Mouse (Mus musculus) frontal cortex, adult (tissue): ENCODE measurements around the gene Tfpi2.

Experiments
- ATAC-seq: cut with Nextera tagmentation; 2 replicates; pipeline ENCODE4 v1.9.2; 2017; ENCODE audit warnings: mild to moderate bottlenecking, moderate library complexity, mixed read lengths; ENCODE audit not compliant: low TSS enrichment

The Tfpi2 gene

DNA sequence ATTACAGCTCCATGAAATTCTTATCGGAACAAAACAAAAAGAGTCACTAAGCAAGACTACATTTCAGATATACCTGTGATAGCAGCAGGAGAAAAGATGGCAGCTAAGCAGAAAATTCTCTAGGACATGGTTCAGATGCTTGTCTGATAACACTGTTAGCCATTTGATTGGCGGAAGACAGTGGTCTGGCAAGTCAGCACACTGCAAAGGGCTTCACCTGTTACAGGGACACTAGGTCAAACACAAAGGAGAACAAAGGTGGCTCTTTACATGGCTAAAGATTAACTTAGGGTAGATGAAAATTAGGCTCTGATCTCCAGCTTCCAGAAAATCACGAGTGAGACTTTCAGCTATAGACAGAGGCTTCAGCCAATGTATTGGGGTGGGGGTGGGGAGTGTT is at the start of gene Tfpi2:
Gene Tfpi2, minus strand, starts transcription at position 170 of the 400 bp plus-strand sequence.
- ATAC-seq, result no peak

DNA sequence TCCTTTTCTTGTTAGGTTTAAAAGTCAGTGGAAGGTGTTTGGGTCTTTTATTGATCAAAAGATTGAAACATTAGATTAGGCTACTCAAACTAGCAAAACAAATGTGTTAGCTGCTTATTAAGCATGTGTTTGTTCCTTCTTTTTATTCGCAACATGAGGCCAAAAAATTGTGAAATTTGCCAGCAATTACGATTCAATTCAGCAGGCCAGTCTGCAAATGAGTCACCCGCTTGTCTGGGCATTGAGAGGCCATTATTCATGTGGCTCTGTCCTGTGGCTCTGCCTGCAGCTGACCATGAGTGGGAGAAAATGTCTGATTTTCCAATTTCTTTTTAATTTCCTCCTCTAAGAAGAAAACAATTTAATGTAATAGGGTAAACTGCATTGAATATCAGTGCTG is 42.2 kb upstream of the Tfpi2 start:
- no peak for ATAC-seq

DNA sequence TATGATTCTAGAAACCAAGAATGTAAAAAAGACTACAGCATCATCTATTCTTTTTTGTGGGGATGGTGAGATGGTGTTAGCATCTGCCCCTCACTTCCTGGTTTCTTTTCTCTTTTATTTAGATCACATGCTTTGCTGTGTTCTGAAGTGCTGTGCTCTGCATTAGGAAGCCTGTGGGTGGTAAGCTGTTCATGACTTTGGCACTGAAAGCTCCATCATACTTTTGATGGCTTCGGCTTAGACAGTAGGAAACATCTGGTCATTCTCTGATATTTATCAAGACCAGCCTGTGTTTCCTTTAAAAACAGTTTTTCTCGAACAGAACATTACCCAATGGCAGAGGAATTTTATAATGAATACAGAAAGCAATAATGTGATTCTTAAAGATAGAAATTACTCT is 37.6 kb upstream of the Tfpi2 start:
- ATAC-seq, result no peak

DNA sequence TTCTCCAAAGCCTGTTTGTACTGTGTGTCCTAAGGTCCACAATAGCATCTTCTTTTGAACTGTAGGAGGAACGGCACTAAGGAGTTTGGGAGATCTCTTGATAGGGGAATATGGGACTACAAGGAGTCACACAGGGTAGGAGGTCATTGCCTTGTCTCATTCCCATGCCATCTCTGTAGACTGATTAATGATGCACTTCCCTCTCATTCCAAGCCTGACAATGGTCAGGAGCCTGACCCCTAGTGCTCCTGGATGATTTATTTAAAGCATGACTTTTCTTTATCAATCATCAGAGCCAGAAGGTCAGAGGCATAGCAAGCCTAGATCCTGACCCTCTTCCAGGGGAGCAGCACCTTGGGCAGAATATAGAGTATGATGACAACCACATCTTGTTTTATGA is 33.9 kb upstream of the Tfpi2 start:
- no peak for ATAC-seq

DNA sequence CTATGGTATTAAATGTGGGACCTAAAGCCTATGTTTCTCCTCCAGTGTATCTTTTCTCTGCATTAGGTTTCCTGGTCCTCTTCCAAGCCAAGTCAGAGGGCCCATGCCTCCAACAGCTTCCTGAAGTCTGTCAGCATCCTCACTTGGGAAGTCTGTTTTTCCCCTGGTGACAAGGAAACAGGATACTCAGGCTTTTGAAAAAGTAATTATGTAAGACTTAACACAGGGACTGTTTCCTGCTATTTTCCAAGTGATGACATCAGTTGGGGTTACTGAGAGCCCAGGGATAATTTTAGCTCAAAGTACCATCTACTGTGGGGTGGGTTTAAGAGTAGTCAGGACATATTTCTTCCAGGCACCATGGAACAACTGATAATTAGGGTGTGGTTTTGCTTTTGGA is 20.8 kb upstream of the Tfpi2 start:
- no peak for ATAC-seq

DNA sequence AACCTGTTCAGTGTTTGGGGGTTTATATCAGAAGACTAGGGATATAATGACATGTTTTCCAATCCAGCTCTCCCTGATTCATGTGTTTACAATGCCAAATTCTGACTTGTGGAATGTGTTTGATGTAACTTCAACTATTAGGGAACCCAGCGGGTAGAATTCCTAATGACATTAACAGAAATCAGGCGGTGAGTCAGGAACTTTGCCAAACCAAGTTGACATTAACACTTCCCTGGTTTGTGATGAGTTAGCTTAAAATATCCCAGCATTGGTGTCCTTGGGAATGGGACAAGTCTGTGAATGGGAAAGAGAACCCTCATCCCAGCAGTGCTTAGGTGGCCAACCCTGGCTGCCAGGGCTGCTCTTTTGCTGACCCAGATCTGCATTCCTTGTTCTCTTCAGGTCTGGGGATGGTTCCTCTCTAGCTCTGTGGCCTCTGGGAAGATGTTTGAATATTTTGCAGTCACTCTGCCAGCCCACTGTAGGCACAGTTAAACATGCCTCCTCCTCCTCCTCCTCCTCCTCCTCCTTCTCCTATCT is 19.9 kb upstream of the Tfpi2 start:
- no peak for ATAC-seq

DNA sequence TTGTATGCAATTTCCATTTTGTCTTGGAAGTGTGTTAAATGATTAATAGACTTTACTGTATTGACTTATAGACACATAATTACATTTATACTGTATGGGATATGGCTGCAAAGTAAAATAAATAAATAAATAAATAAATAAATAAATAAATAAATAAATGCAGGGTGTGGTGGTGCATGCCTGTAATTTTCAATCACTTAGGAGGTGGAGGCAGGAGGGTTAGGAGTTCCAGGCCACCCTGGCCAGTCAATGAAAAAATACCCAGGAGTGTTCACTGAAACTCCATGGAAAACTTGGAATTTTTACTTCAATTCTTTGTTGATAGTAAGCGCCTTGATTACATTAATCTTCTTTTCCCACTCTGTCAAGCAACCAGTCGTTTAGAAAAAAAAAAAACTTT is 16.1 kb upstream of the Tfpi2 start:
- no peak for ATAC-seq

DNA sequence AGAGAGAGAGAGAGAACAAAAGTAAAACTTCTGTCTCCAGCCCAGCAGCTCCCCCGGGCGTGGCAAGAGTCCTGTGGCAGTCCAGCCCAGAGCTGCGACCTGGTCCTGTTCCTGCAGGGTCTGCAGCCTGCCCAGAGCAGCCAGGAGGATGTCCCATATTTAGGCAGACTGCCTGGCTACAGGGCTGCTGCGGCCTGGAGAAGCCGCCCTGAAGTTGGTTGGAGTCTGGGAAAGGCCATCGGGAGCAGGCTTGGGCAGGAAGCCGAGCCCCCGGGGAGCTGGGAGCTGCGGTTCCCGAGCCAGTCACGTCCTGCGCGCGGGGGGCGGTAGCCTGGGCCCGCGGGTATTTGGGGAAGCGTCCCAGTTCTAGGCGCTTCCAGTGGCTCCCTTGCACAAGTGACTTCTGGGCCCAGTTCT is 15.2 kb upstream of the Tfpi2 start, which contains the start of gene Gng11:
Gene Gng11, plus strand, starts transcription at position 15 of the 417 bp plus-strand sequence.
- ATAC-seq, result peak; percentile 60

DNA sequence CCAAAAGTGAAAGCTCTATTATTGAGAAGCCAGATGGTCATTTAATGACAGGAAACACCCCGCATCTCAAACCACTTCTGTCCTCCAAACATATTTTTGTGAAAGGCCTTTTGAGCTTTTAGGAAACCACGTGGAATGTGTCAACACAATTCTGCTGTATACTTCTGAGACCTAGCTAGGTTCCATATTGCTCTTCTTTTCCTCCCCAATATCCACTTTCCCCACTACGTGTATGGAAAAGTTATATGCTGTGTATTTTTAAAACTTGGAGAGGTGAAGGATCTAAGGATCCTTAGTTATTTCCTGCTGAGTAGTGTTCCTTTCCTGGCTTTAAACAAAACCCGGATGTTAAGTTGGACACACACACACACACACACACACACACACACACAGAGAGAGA is 14.7 kb upstream of the Tfpi2 start:
- ATAC-seq, result no peak

DNA sequence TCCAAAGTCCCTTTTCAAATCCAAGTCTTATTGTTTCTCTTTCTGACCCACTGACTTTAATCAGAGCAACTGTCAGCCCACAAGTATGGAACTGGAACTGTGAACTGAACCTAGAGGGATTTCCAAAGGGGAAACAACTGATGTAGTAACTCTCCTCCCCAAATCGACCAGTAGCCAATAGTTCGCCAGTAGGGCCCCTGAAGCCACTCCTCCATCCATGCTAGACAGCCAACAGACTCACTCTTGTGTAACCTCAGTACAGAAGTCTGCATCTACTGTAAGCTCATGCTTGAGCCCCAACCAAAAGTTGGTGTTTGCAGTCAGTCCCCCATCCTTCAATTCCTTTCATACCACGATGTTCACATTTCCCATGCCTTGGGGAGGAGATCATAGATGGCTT is 12.0 kb upstream of the Tfpi2 start:
- no peak for ATAC-seq

DNA sequence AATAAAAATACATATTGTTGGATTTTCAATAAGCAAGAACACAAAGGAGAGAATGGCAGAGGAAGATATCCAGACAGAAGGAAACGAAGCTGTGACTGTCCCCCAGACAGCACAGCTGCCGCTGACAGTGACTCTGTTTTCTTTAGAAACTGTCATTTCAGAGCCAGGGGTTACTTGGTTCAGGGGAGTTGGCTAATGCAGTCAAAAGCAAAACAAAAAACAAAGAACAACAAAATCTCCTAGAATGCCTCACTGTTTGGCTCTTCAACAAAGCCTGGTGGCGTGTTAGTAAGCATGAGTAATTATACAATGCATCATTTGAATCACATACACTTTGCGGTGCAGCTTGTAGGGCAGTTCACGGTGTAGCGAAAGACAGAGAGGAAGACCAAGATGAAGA is 10.6 kb upstream of the Tfpi2 start:
- peak; percentile 58 for ATAC-seq

DNA sequence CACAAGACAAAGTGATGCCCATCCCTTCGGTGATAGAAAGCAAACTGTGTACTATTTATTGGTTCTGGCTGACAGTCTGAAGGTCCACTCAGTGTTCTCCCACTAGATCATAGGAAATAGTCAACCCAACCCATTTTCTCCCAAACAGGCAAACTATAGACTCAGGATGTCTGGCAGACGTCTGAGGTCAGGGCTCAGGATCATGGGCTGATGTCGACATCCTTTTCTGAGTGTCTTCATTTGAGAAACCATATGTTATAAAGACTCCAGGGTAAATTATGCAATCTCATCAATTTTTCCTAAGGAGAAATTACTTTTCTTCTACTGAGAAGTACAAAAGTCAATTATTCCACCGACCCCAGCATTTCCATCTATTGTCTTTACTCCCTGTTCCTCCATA is 9.4 kb upstream of the Tfpi2 start:
- no peak for ATAC-seq

DNA sequence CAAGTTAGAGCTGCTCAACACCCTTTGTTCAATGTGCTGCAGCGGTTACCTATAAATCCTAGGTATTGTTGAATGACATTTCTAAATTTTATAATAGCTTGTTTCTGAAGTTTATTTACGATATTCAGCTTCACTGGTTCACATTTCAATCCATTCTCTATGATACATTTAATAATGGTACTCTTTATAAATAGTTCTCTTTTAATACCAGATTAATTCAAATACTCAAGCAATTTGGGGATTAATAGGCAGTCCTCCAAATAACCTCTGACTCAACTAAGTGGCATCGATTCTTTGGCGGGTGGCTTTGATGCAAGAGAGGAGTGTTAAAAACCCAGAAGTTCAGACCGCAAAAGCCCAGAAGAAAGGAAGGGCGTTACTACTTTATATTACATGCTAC is 4.8 kb upstream of the Tfpi2 start, which contains the start of gene Gngt1:
Gene Gngt1, plus strand, starts transcription at position 301 of the 400 bp plus-strand sequence.
- ATAC-seq, result no peak

DNA sequence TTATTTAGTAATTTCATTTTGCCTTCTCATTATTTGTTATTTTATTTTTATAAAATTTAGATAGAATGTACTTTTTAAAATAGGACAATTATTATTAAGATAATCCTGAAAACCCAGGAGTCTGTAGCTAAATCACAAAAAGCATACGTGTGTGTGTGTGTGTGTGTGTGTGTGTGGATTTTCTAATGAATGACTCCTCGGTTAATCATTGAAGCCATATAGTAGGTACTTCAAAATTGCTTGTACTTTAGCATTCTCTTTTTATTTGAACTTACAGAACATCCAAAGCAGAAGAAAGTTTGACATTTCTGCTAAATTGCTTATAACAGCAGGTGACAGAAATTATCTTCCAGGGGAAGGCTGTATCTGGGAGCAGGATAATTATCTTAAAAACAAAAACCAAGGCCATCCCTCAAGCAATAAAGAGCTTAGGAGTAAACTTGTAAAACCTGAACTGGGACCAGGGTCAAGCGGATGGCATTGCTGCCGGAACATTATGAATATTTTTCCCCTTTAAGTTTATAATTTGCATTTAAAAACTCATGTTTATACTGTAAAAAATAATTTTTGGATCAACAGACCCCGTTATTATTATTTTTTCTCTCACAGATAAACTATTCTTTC is 5.9 kb downstream of the Tfpi2 start:
- no peak for ATAC-seq

DNA sequence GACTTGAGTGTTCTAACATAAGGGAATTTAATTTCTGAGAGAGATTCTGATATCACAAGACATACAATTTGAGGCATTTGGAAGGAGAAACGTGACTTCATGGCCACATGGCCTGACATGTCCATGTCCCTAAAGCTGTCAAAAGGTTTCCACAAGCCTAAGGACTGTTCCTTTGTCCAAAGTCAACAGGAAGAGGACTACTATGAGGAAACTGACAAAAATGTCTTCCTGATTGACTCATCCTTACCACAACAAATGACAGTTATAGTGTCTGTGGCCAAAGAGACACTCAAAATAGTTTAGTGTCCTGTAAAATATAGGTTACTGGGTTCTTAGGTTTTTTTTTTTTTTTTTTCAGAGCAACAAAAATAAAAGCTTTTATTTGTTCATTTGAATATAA is 15.0 kb downstream of the Tfpi2 start:
- no peak for ATAC-seq

DNA sequence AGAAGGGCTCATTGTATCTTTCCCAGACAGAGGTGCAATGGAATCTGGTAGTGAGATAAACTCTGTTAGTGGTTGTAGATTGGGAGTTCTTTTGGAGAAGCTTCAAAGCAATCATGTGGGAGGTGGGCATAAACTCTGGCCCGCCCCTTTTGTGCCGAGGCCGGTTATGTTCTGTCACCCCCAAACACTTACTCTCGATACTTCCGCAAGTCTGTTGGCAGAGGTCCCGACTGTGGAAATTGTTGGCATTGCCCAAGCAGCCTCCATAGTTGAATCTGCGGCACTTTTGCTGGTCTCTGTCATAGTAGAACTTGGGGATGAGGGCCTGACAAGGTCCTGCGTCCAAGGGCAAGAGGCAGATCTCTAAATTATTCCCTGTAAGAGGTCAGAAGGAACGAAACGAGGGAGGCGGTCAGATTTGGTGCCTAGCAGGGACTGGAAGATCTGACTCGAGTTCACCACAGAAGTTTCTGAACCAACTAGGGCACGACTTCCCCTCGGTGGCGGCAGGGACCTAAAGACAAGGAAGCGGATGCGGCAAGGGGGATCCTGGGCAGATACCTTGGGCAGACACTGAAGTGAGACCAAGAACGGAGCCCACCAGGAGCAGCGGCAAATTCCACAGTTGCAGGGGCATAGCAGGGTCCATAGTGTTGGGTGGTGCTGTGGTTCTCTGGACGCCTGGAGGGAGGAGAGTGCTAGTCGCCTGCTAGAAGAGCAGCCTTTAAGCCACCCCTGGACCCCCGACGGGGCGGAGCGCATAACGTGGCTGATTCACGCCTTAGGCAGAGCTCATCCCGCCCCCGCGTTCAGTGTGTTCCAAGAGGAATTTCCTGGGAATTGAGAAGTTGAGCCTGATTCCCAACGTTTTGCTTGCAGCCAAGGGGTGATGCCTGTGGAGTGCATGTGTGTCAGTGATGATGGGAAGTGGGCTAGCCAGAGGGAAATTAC is 20.8 kb downstream of the Tfpi2 start:
- ATAC-seq, result no peak

DNA sequence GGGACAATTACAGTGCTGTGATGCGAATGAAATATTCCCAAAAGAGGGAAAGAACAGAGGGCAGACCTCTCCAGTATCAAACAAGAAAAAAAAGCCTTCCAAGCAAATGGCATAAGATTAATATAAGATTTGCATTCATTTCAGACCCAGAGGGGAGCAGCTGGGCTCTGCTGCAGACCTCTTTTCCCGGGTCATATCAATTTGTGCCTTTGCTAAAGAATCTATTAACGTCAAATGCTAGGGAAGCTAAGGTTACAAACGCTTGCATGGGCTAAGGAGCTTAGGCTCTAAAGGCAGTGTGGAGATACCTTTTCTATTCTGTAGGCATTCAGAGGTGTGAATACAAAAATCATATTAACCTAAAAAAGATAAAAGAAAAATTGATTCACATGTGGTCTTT is 33.8 kb downstream of the Tfpi2 start:
- no peak for ATAC-seq

DNA sequence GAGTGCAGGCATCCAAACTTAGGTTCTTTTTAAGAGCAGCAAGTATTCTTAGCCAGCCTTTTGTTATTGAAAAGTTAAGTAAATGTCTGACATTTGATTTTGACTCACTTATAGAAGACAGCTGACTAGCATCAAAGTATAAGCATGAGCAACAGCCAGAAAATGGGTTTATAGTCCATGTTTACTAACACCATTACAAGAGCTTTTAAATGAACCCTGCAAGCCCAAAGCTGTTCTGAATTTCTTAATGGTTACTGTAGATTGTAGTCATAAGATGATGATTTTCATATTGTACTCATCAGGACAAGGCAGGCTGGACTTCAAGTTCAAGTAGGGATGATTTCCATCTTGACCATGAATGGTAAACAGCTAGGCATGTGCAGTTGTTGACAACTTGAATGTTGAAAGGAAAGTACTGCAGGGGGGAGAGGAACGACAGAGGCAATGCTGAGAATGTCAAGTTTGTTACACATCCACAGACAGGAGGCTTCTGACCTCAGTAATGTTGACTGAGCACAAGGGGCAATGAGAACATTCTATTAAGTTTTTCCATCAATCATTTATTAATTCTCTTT is 52.5 kb downstream of the Tfpi2 start:
- ATAC-seq, result no peak

DNA sequence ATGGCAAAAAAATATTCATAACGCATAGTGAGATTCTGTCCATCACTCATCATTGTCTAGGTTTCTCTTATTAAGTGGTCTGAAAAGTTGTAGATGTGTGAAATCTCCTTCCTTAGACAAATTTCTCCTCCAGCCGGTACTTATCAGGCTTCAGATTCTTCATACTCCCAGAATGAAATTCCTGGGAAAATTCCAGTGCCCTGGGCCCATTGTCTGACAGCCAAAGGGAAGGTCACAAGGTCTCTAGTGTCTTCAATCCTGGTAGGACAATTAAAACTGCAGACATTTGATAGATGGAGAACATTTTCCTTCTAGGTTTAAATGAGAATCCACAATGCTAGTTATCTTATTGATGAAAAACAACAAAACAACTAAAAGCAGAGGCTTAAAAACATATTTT is 53.1 kb downstream of the Tfpi2 start:
- ATAC-seq, result no peak

DNA sequence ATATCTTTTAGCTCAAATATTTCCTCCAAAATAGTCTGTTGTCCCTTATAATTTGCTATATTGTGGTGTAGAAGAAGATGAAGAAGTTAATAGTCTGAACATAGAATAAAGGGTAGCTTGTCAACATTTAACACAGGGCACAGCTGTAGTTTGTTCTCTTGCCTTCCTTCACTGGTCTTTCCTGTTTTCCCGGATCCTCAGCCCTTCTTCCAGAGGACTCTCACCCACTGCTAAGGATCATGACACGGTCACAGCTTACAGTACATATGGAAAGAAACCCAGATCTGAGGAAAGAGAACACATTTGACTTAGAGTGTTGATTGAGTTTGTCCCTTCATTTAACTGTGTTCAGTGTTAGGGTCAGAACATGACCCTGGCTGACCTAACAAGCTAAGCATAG is 53.7 kb downstream of the Tfpi2 start:
- ATAC-seq, result no peak

DNA sequence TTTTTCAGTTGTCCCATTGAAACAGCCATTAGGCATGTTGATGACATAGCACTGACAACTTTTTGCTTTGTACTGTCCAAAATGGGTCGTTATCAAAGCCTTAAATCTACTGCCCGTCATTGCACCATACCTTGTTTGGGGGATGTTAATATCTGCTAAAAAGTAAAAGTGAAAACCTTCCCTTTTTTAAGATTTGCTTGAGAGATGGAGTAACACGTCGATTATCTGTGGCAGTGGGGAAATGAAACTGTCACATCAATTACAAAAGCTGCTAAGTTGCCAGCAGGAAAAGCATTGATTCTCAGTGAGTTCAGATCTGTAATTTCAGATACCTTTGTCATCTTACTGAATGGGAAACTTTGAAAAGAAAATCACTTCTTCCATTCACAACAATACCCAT is 62.6 kb downstream of the Tfpi2 start:
- ATAC-seq, result no peak

DNA sequence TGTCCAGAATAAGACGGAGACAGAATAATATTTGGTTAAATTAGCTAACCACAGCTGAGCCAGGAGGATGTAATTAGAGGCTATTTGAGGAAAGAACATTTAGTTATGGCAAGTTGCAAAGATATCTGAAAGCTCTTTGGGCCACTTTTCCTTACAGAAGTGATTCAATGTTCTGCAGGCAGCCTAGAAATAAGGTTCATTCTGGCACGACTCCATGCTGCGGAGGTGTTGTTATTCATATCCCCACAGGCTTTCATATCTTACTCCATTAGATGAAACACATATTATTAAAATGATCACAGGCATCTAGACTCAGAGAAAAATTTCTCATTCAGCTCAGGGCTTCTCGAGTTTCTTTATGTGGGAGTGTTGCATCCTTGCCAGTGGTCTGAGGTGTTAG is 65.8 kb downstream of the Tfpi2 start:
- peak; percentile 85 for ATAC-seq

DNA sequence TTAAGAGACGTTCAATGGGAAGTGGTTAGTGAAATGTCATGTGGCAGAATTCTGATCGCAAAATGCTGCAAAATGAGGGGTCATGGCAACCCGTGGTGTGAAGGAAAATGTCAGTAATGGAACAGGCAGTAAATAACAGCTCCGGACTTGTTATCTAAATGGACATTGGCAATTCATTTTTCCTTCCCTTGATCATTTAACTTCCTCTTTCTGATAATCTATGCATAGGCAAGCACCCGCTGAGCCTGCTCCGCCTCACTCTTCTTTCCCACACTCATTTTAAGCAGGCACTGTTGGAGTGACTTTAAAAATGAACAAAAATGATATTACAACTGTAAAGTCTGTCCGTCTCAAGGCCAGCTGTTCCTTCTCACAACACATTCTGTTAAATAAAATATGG is 72.7 kb downstream of the Tfpi2 start:
- ATAC-seq, result no peak
